Mouse (Mus musculus) cerebellum, adult 8-10 months (tissue): ENCODE measurements around the gene Gm45337.

ENCODE experiments used
- DNase-seq: peaks from one replicate; pipeline ENCODE4 v3.0.0; 2022

Gm45337 gene

GRCm38 (mm10) chr7:142096701-142097100 lies 47.7 kb downstream of the Gm45337 start:
- DNase-seq, result no peak

- DNase-seq, result peak; percentile 98
These were observed 49.0 kb downstream of the Gm45337 start, which contains the start of gene Dusp8 for GRCm38 (mm10) chr7:142095183-142095931. Gene Dusp8 (minus strand): TSS chr7:142095843.

- DNase-seq, result peak; percentile 71
These were observed 49.9 kb downstream of the Gm45337 start for GRCm38 (mm10) chr7:142094301-142095143.

GRCm38 (mm10) chr7:142093696-142094240 lies 50.6 kb downstream of the Gm45337 start:
- peak; percentile 28 for DNase-seq
